ENCODE assay signal across 27 mouse cellular contexts in genomic region chr9:16144684-16145083, GRCm38 (mm10).
A peak's percentile ranks its signal among the peaks of the same experiment; 100 is the strongest.
DNase-seq lines count a peak whose midpoint lies in the region; ATAC-seq and TF ChIP-seq lines count a peak whose summit lies in the region.
"Had no signal": no experiment of that assay in that cellular context is flagged by ENCODE, and none has a peak within 500 bp of the region (broad histone marks: within the 10 kb centered on the region; RNA-seq: fewer than 3 reads in every experiment).

No protein-coding gene starts in this region.

- H3K36me3 ChIP-seq in forebrain, embryonic 14.5 days (ENCODE audit: control insufficient read depth, insufficient read depth, low read length): no peaks in the 10 kb centered on the region
- H3K36me3 ChIP-seq in forebrain, embryonic 11.5 days (ENCODE audit: control insufficient read depth, insufficient read depth, low read length): no peaks in the 10 kb centered on the region
- no peaks in the 10 kb centered on the region for H3K36me3 ChIP-seq in forebrain, postnatal 0 days (ENCODE audit: insufficient read depth)
- H3K36me3 ChIP-seq: G1E; heart, embryonic 10.5 days; heart, embryonic 13.5 days had no signal

- H3K4me3 ChIP-seq in forebrain, embryonic 14.5 days (ENCODE audit: low read depth, low read length): no peak overlapping the region
- H3K4me3 ChIP-seq in forebrain, embryonic 11.5 days (ENCODE audit: low read depth, low read length): no peak overlapping the region
- no peak overlapping the region for H3K4me3 ChIP-seq in forebrain, postnatal 0 days (ENCODE audit: low read depth, low read length)
- H3K4me3 ChIP-seq: heart, adult 2 months; heart, embryonic 10.5 days; heart, embryonic 13.5 days had no signal

- H3K4me1 ChIP-seq in forebrain, embryonic 14.5 days (ENCODE audit: control insufficient read depth, insufficient read depth, low read length): peaks cover 3% of the 10 kb centered on the region
- no peaks in the 10 kb centered on the region for H3K4me1 ChIP-seq in forebrain, embryonic 11.5 days (replicated peaks; ENCODE audit: control insufficient read depth, insufficient read depth, low read length)
- H3K4me1 ChIP-seq in forebrain, postnatal 0 days (ENCODE audit: insufficient read depth): no peaks in the 10 kb centered on the region; the same call in 1 of the 2 replicates
- H3K4me1 ChIP-seq: heart, embryonic 10.5 days had no signal

- H3K9me3 ChIP-seq in forebrain, embryonic 14.5 days (replicated peaks; ENCODE audit: control insufficient read depth, low read length): no peaks in the 10 kb centered on the region
- no peaks in the 10 kb centered on the region for H3K9me3 ChIP-seq in forebrain, embryonic 11.5 days (ENCODE audit: control insufficient read depth, low read length)
- H3K9me3 ChIP-seq in forebrain, postnatal 0 days (ENCODE audit: low read length): no peaks in the 10 kb centered on the region
- H3K9me3 ChIP-seq: G1E; heart, embryonic 10.5 days; heart, embryonic 13.5 days had no signal

- 0 out of 2 replicates have a peak overlapping the region, but pooled peaks have one; percentile 29 for H3K27ac ChIP-seq in forebrain, embryonic 14.5 days (ENCODE audit: low read depth, low read length)
- H3K27ac ChIP-seq in forebrain, embryonic 11.5 days (ENCODE audit: low read depth, low read length): no peak overlapping the region
- no peak overlapping the region for H3K27ac ChIP-seq in forebrain, postnatal 0 days (ENCODE audit: low read depth, low read length)
- H3K27ac ChIP-seq: heart, adult 2 months; heart, embryonic 10.5 days; heart, embryonic 13.5 days; hindbrain, embryonic 14.5 days; hindbrain, postnatal 0 days had no signal

- no peak for TF ChIP-seq CTCF in forebrain, postnatal 0 days (IDR thresholded peaks at IDR 0.05; ENCODE audit: low read depth)

- WGBS in forebrain, embryonic 14.5 days: 47% methylated on average over 3 of the region's 3 CpGs
- 76% methylated on average over 3 of the region's 3 CpGs for WGBS in forebrain, embryonic 11.5 days
- 40% methylated on average over 3 of the region's 3 CpGs for WGBS in forebrain, postnatal 0 days

- no peak overlapping the region for H3K4me2 ChIP-seq in forebrain, embryonic 14.5 days (ENCODE audit: low read length)
- no peak overlapping the region for H3K4me2 ChIP-seq in forebrain, embryonic 11.5 days (ENCODE audit: low read depth, low read length, severe bottlenecking)
- no peak overlapping the region for H3K4me2 ChIP-seq in forebrain, postnatal 0 days (ENCODE audit: low read depth)
- H3K4me2 ChIP-seq: heart, embryonic 13.5 days; hindbrain, embryonic 14.5 days had no signal

- DNase-seq in forebrain, embryonic 14.5 days (ENCODE audit: low spot score): peak; percentile 25
- no peak for DNase-seq in forebrain, embryonic 11.5 days (ENCODE audit: low spot score)
- peak; percentile 12 for DNase-seq in right cerebral cortex, adult 18-20 months
- no peak for DNase-seq in right cerebral cortex, postnatal 25 days
- peak; percentile 29 for DNase-seq in forebrain, postnatal 0 days
- no peak for DNase-seq in urinary bladder, postnatal 4 days (ENCODE audit: low spot score in 2 of 2)
- DNase-seq in cerebellum, adult 11-12 months: no peak
- DNase-seq: adrenal gland, postnatal 10 days; adrenal gland, postnatal 36 days; B cell, adult 2 months; cerebellum, adult 18-20 months; cerebellum, adult 9-10 months; cerebellum, postnatal 14 days; gastrocnemius, postnatal 36 days; heart, adult 2 months; heart, postnatal 14 days; heart, postnatal 4 days; kidney, adult 18-20 months had no signal

- H3K9ac ChIP-seq in forebrain, embryonic 14.5 days (ENCODE audit: low read length): no peak overlapping the region
- H3K9ac ChIP-seq in forebrain, embryonic 11.5 days (ENCODE audit: low read length): no peak overlapping the region
- H3K9ac ChIP-seq in forebrain, postnatal 0 days: no peak overlapping the region
- H3K9ac ChIP-seq: heart, embryonic 13.5 days; hindbrain, embryonic 14.5 days had no signal

- no peak for ATAC-seq in forebrain, embryonic 14.5 days
- no peak for ATAC-seq in forebrain, embryonic 11.5 days (replicated peaks; ENCODE audit: low FRiP score)
- peak; percentile 79 for ATAC-seq in forebrain, postnatal 0 days
- ATAC-seq: hindbrain, postnatal 0 days; inflammation-experienced regulatory T-cells, adult 6 months; intestine, embryonic 16.5 days; Patski had no signal

- no peaks in the 10 kb centered on the region for H3K27me3 ChIP-seq in forebrain, embryonic 14.5 days (replicated peaks; ENCODE audit: control insufficient read depth, insufficient read depth, low read length)
- H3K27me3 ChIP-seq in forebrain, embryonic 11.5 days (ENCODE audit: control insufficient read depth, insufficient read depth, low read length): no peaks in the 10 kb centered on the region
- no peaks in the 10 kb centered on the region for H3K27me3 ChIP-seq in forebrain, postnatal 0 days (ENCODE audit: insufficient read depth, low read length)
- H3K27me3 ChIP-seq: CH12.LX; heart, embryonic 13.5 days; Patski had no signal

Comparison
In these comparisons a context has a peak if more than half of its experiments do, and no peak if none do; other contexts are left out.
1. DNase-seq: peak in forebrain, embryonic 14.5 days (single experiment), right cerebral cortex, adult 18-20 months (single experiment) and forebrain, postnatal 0 days (single experiment); none in forebrain, embryonic 11.5 days (single experiment), right cerebral cortex, postnatal 25 days (single experiment), urinary bladder, postnatal 4 days (0 of 2) and cerebellum, adult 11-12 months (single experiment).